Mouse (Mus musculus): ENCODE measurements around the gene Tbc1d30.

GRCm38 (mm10) chr10:121326167-121326566 lies 24.9 kb downstream of the Tbc1d30 start:
- TF ChIP-seq EP300 (IDR thresholded peaks at IDR 0.05; ENCODE audit: low read depth): no peak
- no peak for TF ChIP-seq CTCF (IDR thresholded peaks at IDR 0.05; ENCODE audit: low read depth)
